Mouse (Mus musculus) small intestine, adult 2 months (tissue): ENCODE results near the gene Mid1ip1. TPM values are rescaled to one million over a fixed set of nuclear protein-coding genes. Genes with fewer than 3 reads are reported as not detected.

Experiments used
- H3K27ac ChIP-seq: fragments of 200-500 bp; 2 replicates; pipeline ENCODE4 v1.5.1; 2012; ENCODE audit warnings: low read depth, low read length, control low read depth, inconsistent platforms; ENCODE audit not compliant: insufficient read depth
- H3K27me3 ChIP-seq: fragments of 200-500 bp; 2 replicates; pipeline ENCODE4 v1.6.1; 2012; ENCODE audit warnings: mild to moderate bottlenecking, moderate library complexity, low read length, inconsistent platforms; ENCODE audit not compliant: control insufficient read depth, insufficient read depth
- H3K36me3 ChIP-seq: fragments of 200-500 bp; 2 replicates; pipeline ENCODE4 v1.6.1; 2012; ENCODE audit warnings: mild to moderate bottlenecking, low read length, control low read depth, inconsistent platforms; ENCODE audit not compliant: control insufficient read depth, insufficient read depth
- H3K4me1 ChIP-seq: fragments of 200-500 bp; 2 replicates; pipeline ENCODE4 v1.6.1; 2012; ENCODE audit warnings: low read length, inconsistent platforms, mixed read lengths; ENCODE audit not compliant: control insufficient read depth, insufficient read depth, insufficient read length
- H3K4me3 ChIP-seq: fragments of 200-500 bp; 2 replicates; pipeline ENCODE4 v1.5.1; 2012; ENCODE audit warnings: low read depth, mild to moderate bottlenecking, control low read depth, inconsistent platforms, low read length, moderate library complexity
- CTCF ChIP-seq: fragments of 200-500 bp; IDR thresholded peaks from 2 replicates; pipeline ENCODE4 v1.5.1; 2012; ENCODE audit warnings: low read depth, mild to moderate bottlenecking, control low read depth, inconsistent platforms, low read length, moderate library complexity, mixed read lengths; ENCODE audit not compliant: insufficient replicate concordance, insufficient read length; ENCODE audit errors: extremely low read depth
- POLR2A ChIP-seq: fragments of 200-500 bp; IDR thresholded peaks from 2 replicates; pipeline ENCODE4 v1.6.1; 2012; ENCODE audit warnings: low read depth, mild to moderate bottlenecking, control low read depth, inconsistent platforms, low read length, moderate library complexity
- WGBS: fragments of 180-500 bp; shearing (Covaris S2); methylation state at CpG from one replicate; pipeline ENCODE4 v1.1.7; 2018; 5-methylcytosine and 5-hydroxymethylcytosine counted together
- polyA plus RNA-seq: library from polyadenylated mRNA; depleted of rRNA; stranded (reverse); fragments of >200 nt; gene quantifications from 2 replicates; pipeline ENCODE4 v1.2.3, GENCODE M21; 2012

The Mid1ip1 gene
- polyA plus RNA-seq, 1 experiment, result 19.4 TPM

DNA sequence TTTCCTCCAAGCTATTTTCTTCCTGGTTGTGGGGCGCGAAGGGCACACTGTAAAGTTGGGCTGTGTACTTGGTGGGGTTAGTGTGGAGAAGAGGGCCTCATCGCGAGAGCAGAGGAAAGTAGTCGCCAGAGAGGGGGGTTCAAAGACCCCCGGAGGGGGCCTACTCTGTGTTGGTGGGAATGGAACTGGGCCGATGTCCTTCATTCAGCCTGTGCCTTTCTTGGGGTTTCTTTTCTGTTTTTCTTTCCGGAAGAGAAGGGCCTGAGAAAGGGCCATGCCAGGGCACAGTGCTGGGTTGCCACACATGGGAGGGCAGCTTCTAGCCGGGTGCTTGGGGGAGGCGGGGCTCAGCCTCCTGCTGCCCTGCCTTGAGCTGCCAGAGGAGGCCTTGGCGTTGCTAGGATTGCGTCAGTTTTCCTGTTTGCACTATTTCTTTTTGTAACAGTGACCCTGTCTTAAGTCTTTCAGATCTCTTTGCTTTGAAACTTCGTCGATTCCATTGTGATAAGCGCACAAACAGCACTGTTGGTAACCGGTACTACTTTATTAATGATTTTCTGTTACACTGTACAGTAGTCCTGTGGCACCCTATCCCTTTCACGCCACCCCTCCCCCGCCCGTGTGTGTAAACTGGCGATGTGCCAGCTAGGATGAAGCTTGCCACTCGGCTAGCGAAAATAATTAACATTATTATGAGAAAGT is 4.2 kb downstream of the Mid1ip1 start:
- peak overlapping the region; percentile 96 for H3K4me3 ChIP-seq
- H3K4me1 ChIP-seq, result peaks cover 4% of the 10 kb centered on the region; the same call in 1 of the 2 replicates
- peak overlapping the region; percentile 91 for H3K27ac ChIP-seq
- TF ChIP-seq CTCF, result no peak
- no peak for TF ChIP-seq POLR2A
- H3K36me3 ChIP-seq, result no peaks in the 10 kb centered on the region
- H3K27me3 ChIP-seq, result no peaks in the 10 kb centered on the region
- WGBS, result 9% methylated on average over 22 of the region's 22 CpGs

GRCm38 (mm10) chrX:10720391-10720790 is 5.6 kb downstream of the Mid1ip1 start:
- WGBS, result 26% methylated on average over 6 of the region's 6 CpGs
- Histone ChIP-seq H3K4me1 (peaks cover 4% of the 10 kb centered on the region; the same call in 1 of the 2 replicates), H3K27me3 (no peaks in the 10 kb centered on the region), H3K36me3 (no peaks in the 10 kb centered on the region), H3K4me3 (no peak overlapping the region), H3K27ac (no peak overlapping the region)
- TF ChIP-seq POLR2A (no peak), CTCF (no peak)

- Histone ChIP-seq H3K27me3 (no peaks in the 10 kb centered on the region), H3K27ac (no peak overlapping the region), H3K4me1 (peaks cover 4% of the 10 kb centered on the region; the same call in 1 of the 2 replicates), H3K36me3 (no peaks in the 10 kb centered on the region), H3K4me3 (no peak overlapping the region)
- WGBS, result 97% methylated on average over 1 of the region's 1 CpGs
- no peak for TF ChIP-seq CTCF
- TF ChIP-seq POLR2A, result no peak
Observed at GRCm38 (mm10) chrX:10724571-10724970, 9.8 kb downstream of the Mid1ip1 start.

- TF ChIP-seq CTCF (no peak), POLR2A (no peak)
- WGBS, result 2% methylated on average over 6 of the region's 6 CpGs
Observed at GRCm38 (mm10) chrX:10729488-10729887, 14.7 kb downstream of the Mid1ip1 start.

GRCm38 (mm10) chrX:10734453-10734852 is 19.6 kb downstream of the Mid1ip1 start:
- Histone ChIP-seq H3K27me3 (no peaks in the 10 kb centered on the region), H3K27ac (no peak overlapping the region), H3K36me3 (no peaks in the 10 kb centered on the region), H3K4me3 (no peak overlapping the region), H3K4me1 (no peaks in the 10 kb centered on the region)
- 57% methylated on average over 1 of the region's 1 CpGs for WGBS
- TF ChIP-seq POLR2A (no peak), CTCF (no peak)

More at GRCm38 (mm10) chrX:10729488-10729887, 14.7 kb downstream of the Mid1ip1 start:
- peaks cover 4% of the 10 kb centered on the region; the same call in 1 of the 2 replicates for H3K4me1 ChIP-seq
- no peaks in the 10 kb centered on the region for H3K36me3 ChIP-seq
- no peak overlapping the region for H3K4me3 ChIP-seq
- no peaks in the 10 kb centered on the region for H3K27me3 ChIP-seq
- H3K27ac ChIP-seq, result peak overlapping the region; percentile 49; the same call in 1 of the 2 replicates

GRCm38 (mm10) chrX:10734874-10735273 is 20.1 kb downstream of the Mid1ip1 start:
- no peaks in the 10 kb centered on the region for H3K4me1 ChIP-seq
- H3K4me3 ChIP-seq, result no peak overlapping the region
- H3K36me3 ChIP-seq, result no peaks in the 10 kb centered on the region
- no peaks in the 10 kb centered on the region for H3K27me3 ChIP-seq
- TF ChIP-seq CTCF, result no peak
- no peak for TF ChIP-seq POLR2A
- no peak overlapping the region for H3K27ac ChIP-seq
- WGBS, result 61% methylated on average over 1 of the region's 1 CpGs

GRCm38 (mm10) chrX:10758866-10759265 is 44.1 kb downstream of the Mid1ip1 start:
- Histone ChIP-seq H3K4me1 (no peaks in the 10 kb centered on the region), H3K4me3 (no peak overlapping the region), H3K27me3 (no peaks in the 10 kb centered on the region), H3K27ac (no peak overlapping the region), H3K36me3 (no peaks in the 10 kb centered on the region)
- TF ChIP-seq CTCF, result no peak
- TF ChIP-seq POLR2A, result no peak
- WGBS, result 85% methylated on average over 4 of the region's 4 CpGs
